Mouse (Mus musculus): Measurements from ENCODE around the gene Plekhf1. TPM values are rescaled to one million over a fixed set of nuclear protein-coding genes. Genes with fewer than 3 reads are reported as not detected.

The Plekhf1 gene
- polyA plus RNA-seq, 1 experiment from 2014 or later: 0.81 TPM

DNA sequence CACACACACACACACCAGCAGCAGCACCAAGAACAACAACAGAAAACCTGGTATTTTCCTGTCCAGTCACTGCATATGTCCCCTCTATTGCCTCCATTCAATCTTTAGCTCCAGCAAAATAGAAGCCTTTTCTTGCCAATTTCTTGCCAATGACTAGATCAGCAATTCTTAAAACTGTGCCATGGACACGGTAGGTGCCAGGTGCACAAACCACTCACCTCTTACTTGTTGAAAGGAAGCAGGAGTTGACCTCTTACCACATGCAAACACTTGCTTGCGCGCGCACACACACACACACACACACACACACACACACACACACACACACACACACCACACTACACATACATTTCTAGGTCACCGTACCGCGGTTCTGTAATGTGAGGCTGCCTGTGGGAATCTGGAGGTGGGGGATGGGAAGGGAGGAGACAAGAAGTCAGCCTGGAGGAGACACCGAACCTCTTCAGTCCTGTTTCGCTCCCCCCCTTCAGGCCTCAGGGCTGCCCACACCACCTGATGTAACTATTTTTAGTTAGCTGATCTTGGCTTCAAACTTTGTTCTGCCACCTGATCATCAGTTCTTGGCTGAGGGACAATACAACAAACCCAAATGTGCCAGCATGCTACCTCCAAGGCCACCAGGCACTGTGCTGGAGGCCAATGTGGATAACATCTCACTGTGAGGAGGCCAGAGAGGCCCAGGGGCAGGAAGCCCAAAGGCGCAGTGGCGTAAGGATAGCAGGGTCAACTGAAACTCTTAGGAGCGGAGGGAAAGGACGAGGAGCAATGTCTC is 3.0 kb downstream of the Plekhf1 start:
- DNase-seq (ENCODE audit: low spot score): no peak
- H3K27me3 ChIP-seq (replicated peaks; ENCODE audit: control insufficient read depth, insufficient read depth, low read length): 0 out of 2 replicates have a peak, but pooled peaks cover 6% of the 10 kb centered on the region
- peaks cover 9% of the 10 kb centered on the region for H3K4me1 ChIP-seq (ENCODE audit: control insufficient read depth, insufficient read depth, low read length)
- 87% methylated on average over 13 of the region's 13 CpGs for WGBS
- H3K27ac ChIP-seq (ENCODE audit: low read depth, low read length): no peak overlapping the region
- no peaks in the 10 kb centered on the region for H3K9me3 ChIP-seq (replicated peaks; ENCODE audit: control insufficient read depth, low read length)
- no peak overlapping the region for H3K4me3 ChIP-seq (ENCODE audit: low read depth, low read length)
- H3K4me2 ChIP-seq (ENCODE audit: low read length): no peak overlapping the region
- H3K36me3 ChIP-seq (ENCODE audit: control insufficient read depth, insufficient read depth, low read length): no peaks in the 10 kb centered on the region
- no peak for ATAC-seq
- H3K9ac ChIP-seq (ENCODE audit: low read length): no peak overlapping the region

- no peak overlapping the region for H3K9ac ChIP-seq (ENCODE audit: low read length)
- no peak for DNase-seq (ENCODE audit: low spot score)
These were observed 7.0 kb downstream of the Plekhf1 start for GRCm38 (mm10) chr7:38220866-38221265.

DNA sequence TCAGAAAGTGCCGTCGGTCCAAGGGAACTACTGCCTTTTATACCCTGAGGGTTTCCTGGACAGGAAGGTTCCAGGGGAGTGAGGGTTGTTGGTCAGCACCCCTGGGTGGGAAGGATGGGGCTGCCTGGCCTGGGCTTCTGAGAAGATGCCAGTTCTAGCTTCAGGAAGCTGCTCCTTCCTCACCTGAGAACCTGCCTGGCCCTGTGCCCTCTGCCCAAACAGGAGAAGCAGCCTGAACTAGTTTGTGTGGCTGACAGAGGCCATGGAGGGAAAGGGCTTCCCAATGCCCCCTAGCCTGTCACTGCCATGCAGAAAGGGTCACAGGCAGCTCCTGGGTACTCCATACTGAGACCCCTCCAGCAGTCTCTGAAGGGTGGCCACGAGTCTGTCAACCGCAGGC is 8.3 kb downstream of the Plekhf1 start:
- H3K9me3 ChIP-seq (replicated peaks; ENCODE audit: control insufficient read depth, low read length): no peaks in the 10 kb centered on the region
- no peak overlapping the region for H3K4me3 ChIP-seq (ENCODE audit: low read depth, low read length)
- H3K36me3 ChIP-seq (ENCODE audit: control insufficient read depth, insufficient read depth, low read length): no peaks in the 10 kb centered on the region
- H3K4me2 ChIP-seq (ENCODE audit: low read length): no peak overlapping the region
- no peaks in the 10 kb centered on the region for H3K27me3 ChIP-seq (replicated peaks; ENCODE audit: control insufficient read depth, insufficient read depth, low read length)
- no peak overlapping the region for H3K27ac ChIP-seq (ENCODE audit: low read depth, low read length)
- H3K4me1 ChIP-seq (ENCODE audit: control insufficient read depth, insufficient read depth, low read length): no peaks in the 10 kb centered on the region
- no peak overlapping the region for H3K9ac ChIP-seq (ENCODE audit: low read length)
- WGBS: 82% methylated on average over 4 of the region's 4 CpGs
- DNase-seq (ENCODE audit: low spot score) (no peak), ATAC-seq (no peak)

More at GRCm38 (mm10) chr7:38220866-38221265, 7.0 kb downstream of the Plekhf1 start:
- no peaks in the 10 kb centered on the region for H3K4me1 ChIP-seq (ENCODE audit: control insufficient read depth, insufficient read depth, low read length)
- no peak overlapping the region for H3K4me2 ChIP-seq (ENCODE audit: low read length)
- no peak for ATAC-seq
- H3K27ac ChIP-seq (ENCODE audit: low read depth, low read length): no peak overlapping the region
- no peaks in the 10 kb centered on the region for H3K9me3 ChIP-seq (replicated peaks; ENCODE audit: control insufficient read depth, low read length)
- H3K4me3 ChIP-seq (ENCODE audit: low read depth, low read length): no peak overlapping the region
- WGBS: 97% methylated on average over 7 of the region's 7 CpGs
- H3K36me3 ChIP-seq (ENCODE audit: control insufficient read depth, insufficient read depth, low read length): no peaks in the 10 kb centered on the region
- H3K27me3 ChIP-seq (replicated peaks; ENCODE audit: control insufficient read depth, insufficient read depth, low read length): no peaks in the 10 kb centered on the region

GRCm38 (mm10) chr7:38218631-38219367 is 9.0 kb downstream of the Plekhf1 start:
- H3K9ac ChIP-seq (ENCODE audit: low read length): no peak overlapping the region
- DNase-seq (ENCODE audit: low spot score) (no peak), ATAC-seq (no peak)
- no peaks in the 10 kb centered on the region for H3K27me3 ChIP-seq (replicated peaks; ENCODE audit: control insufficient read depth, insufficient read depth, low read length)
- no peaks in the 10 kb centered on the region for H3K36me3 ChIP-seq (ENCODE audit: control insufficient read depth, insufficient read depth, low read length)
- no peak overlapping the region for H3K4me2 ChIP-seq (ENCODE audit: low read length)
- WGBS: 77% methylated on average over 8 of the region's 8 CpGs
- no peak overlapping the region for H3K27ac ChIP-seq (ENCODE audit: low read depth, low read length)
- H3K9me3 ChIP-seq (replicated peaks; ENCODE audit: control insufficient read depth, low read length): no peaks in the 10 kb centered on the region
- no peaks in the 10 kb centered on the region for H3K4me1 ChIP-seq (ENCODE audit: control insufficient read depth, insufficient read depth, low read length)
- H3K4me3 ChIP-seq (ENCODE audit: low read depth, low read length): no peak overlapping the region

GRCm38 (mm10) chr7:38217417-38218171 is 10.2 kb downstream of the Plekhf1 start:
- no peak overlapping the region for H3K4me2 ChIP-seq (ENCODE audit: low read length)
- H3K9me3 ChIP-seq (replicated peaks; ENCODE audit: control insufficient read depth, low read length): no peaks in the 10 kb centered on the region
- no peaks in the 10 kb centered on the region for H3K4me1 ChIP-seq (ENCODE audit: control insufficient read depth, insufficient read depth, low read length)
- no peaks in the 10 kb centered on the region for H3K27me3 ChIP-seq (replicated peaks; ENCODE audit: control insufficient read depth, insufficient read depth, low read length)
- WGBS: 65% methylated on average over 5 of the region's 5 CpGs
- H3K4me3 ChIP-seq (ENCODE audit: low read depth, low read length): no peak overlapping the region
- no peaks in the 10 kb centered on the region for H3K36me3 ChIP-seq (ENCODE audit: control insufficient read depth, insufficient read depth, low read length)
- H3K9ac ChIP-seq (ENCODE audit: low read length): no peak overlapping the region
- no peak for ATAC-seq
- DNase-seq (ENCODE audit: low spot score): no peak
- H3K27ac ChIP-seq (ENCODE audit: low read depth, low read length): no peak overlapping the region

DNA sequence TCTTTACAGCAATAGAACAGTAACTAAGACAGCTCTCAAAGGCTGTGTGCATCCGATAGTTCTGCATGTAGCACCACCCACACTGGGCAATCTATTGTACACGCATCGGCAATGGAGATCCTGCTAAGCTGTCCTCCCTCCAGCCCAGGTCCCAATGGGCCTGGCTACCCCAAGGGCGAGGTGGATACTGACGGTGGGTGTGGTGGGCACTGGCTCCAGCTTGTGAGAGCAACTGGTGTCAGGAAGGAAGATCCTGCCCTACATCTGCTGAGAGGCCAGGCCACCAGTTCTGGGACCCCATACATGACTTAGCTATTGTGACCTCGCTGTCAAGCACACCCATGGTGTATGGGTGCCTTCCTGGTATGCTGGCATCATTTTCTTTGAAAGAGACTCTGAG is 12.1 kb downstream of the Plekhf1 start:
- no peaks in the 10 kb centered on the region for H3K4me1 ChIP-seq (ENCODE audit: control insufficient read depth, insufficient read depth, low read length)
- H3K36me3 ChIP-seq (ENCODE audit: control insufficient read depth, insufficient read depth, low read length): no peaks in the 10 kb centered on the region
- no peak overlapping the region for H3K27ac ChIP-seq (ENCODE audit: low read depth, low read length)
- no peak overlapping the region for H3K4me3 ChIP-seq (ENCODE audit: low read depth, low read length)
- no peak overlapping the region for H3K4me2 ChIP-seq (ENCODE audit: low read length)
- H3K9me3 ChIP-seq (replicated peaks; ENCODE audit: control insufficient read depth, low read length): no peaks in the 10 kb centered on the region
- ATAC-seq (no peak), DNase-seq (ENCODE audit: low spot score) (no peak)
- H3K27me3 ChIP-seq (replicated peaks; ENCODE audit: control insufficient read depth, insufficient read depth, low read length): no peaks in the 10 kb centered on the region
- 88% methylated on average over 6 of the region's 6 CpGs for WGBS
- H3K9ac ChIP-seq (ENCODE audit: low read length): no peak overlapping the region

GRCm38 (mm10) chr7:38215281-38215680 is 12.5 kb downstream of the Plekhf1 start:
- Histone ChIP-seq H3K27ac (ENCODE audit: low read depth, low read length) (no peak overlapping the region), H3K4me2 (ENCODE audit: low read length) (no peak overlapping the region), H3K9me3 (replicated peaks; ENCODE audit: control insufficient read depth, low read length) (no peaks in the 10 kb centered on the region), H3K27me3 (replicated peaks; ENCODE audit: control insufficient read depth, insufficient read depth, low read length) (no peaks in the 10 kb centered on the region), H3K4me1 (ENCODE audit: control insufficient read depth, insufficient read depth, low read length) (no peaks in the 10 kb centered on the region), H3K4me3 (ENCODE audit: low read depth, low read length) (no peak overlapping the region), H3K9ac (ENCODE audit: low read length) (no peak overlapping the region), H3K36me3 (ENCODE audit: control insufficient read depth, insufficient read depth, low read length) (no peaks in the 10 kb centered on the region)
- ATAC-seq: no peak
- DNase-seq (ENCODE audit: low spot score): no peak
- WGBS: 84% methylated on average over 7 of the region's 7 CpGs

DNA sequence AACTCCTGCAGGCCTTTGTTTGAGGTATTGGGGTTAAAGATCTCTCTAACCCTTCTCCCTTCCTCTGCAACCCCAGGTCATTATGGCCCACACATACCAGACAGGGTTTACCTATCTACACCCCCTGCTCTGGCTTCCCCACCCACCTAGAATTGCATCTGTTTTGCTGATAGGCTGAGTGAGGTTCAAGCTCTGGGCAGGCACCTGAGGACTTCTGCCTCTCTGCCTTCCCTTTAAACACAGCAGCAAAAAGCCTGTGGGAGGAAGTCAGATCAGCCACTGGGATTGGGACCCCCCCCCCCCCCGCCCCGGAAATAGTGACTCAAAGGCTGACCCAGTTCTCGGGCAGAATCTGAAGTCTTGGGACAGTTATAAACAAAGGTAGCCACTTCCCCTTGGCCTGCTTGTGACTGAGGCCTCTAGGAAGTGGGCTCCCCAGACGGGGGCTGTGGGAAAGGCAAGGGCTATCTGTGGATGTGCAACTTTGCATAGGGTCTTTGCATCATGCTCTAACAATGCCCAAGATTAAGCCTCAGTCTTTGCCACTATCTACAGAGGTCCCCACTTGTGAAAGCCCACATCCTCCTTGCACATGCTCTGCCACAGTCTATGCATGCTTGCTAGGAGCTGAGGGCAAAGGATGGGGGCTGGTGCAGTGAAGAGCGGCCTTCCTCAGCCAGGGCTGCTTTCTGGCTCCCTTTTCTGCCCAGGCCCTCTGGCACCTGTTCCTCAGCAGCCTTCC is 13.2 kb downstream of the Plekhf1 start:
- no peaks in the 10 kb centered on the region for H3K36me3 ChIP-seq (ENCODE audit: control insufficient read depth, insufficient read depth, low read length)
- H3K9ac ChIP-seq (ENCODE audit: low read length): no peak overlapping the region
- no peak overlapping the region for H3K27ac ChIP-seq (ENCODE audit: low read depth, low read length)
- no peak overlapping the region for H3K4me3 ChIP-seq (ENCODE audit: low read depth, low read length)
- DNase-seq (ENCODE audit: low spot score) (no peak), ATAC-seq (no peak)
- no peaks in the 10 kb centered on the region for H3K27me3 ChIP-seq (replicated peaks; ENCODE audit: control insufficient read depth, insufficient read depth, low read length)
- 80% methylated on average over 5 of the region's 5 CpGs for WGBS
- no peaks in the 10 kb centered on the region for H3K9me3 ChIP-seq (replicated peaks; ENCODE audit: control insufficient read depth, low read length)
- H3K4me2 ChIP-seq (ENCODE audit: low read length): no peak overlapping the region
- H3K4me1 ChIP-seq (ENCODE audit: control insufficient read depth, insufficient read depth, low read length): no peaks in the 10 kb centered on the region
